Mouse (Mus musculus): Measurements from ENCODE around the gene Gpr183. TPM values are rescaled to one million over a fixed set of nuclear protein-coding genes. Genes with fewer than 3 reads are reported as not detected.

The Gpr183 gene
- total RNA-seq, 2 experiments from 2014 or later = 0.23 to 0.35 TPM

- intact Hi-C loops (cut with DNase I) = no loop called here
- DNase-seq = no peak
Observed at GRCm38 (mm10) chr14:121958751-121959537, 6.1 kb downstream of the Gpr183 start.

- no peak for DNase-seq
- intact Hi-C loops (cut with DNase I) = no loop called here
Observed at GRCm38 (mm10) chr14:121958041-121958750, 6.8 kb downstream of the Gpr183 start.

- intact Hi-C loops (cut with DNase I) = no loop called here
- no peak for DNase-seq
Observed at GRCm38 (mm10) chr14:121957176-121957871, 7.7 kb downstream of the Gpr183 start.

GRCm38 (mm10) chr14:121956291-121956690, 8.7 kb downstream of the Gpr183 start:
- intact Hi-C loops (cut with DNase I) = no loop called here
- no peak for DNase-seq

- no peak for DNase-seq
- intact Hi-C loops (cut with DNase I) = no loop called here
Observed at GRCm38 (mm10) chr14:121955176-121955795, 9.7 kb downstream of the Gpr183 start.

GRCm38 (mm10) chr14:121954608-121955007, 10.4 kb downstream of the Gpr183 start:
- intact Hi-C loops (cut with DNase I) = no loop called here
- no peak for DNase-seq

GRCm38 (mm10) chr14:121954129-121954528, 10.9 kb downstream of the Gpr183 start:
- intact Hi-C loops (cut with DNase I) = no loop called here
- no peak for DNase-seq

GRCm38 (mm10) chr14:121952046-121952400, 13.0 kb downstream of the Gpr183 start:
- intact Hi-C loops (cut with DNase I) = no loop called here
- no peak for DNase-seq

GRCm38 (mm10) chr14:121951399-121952045, 13.5 kb downstream of the Gpr183 start:
- DNase-seq = no peak
- intact Hi-C loops (cut with DNase I) = no loop called here

- intact Hi-C loops (cut with DNase I) = no loop called here
- DNase-seq = no peak
Observed at GRCm38 (mm10) chr14:121949897-121950296, 15.1 kb downstream of the Gpr183 start.

- DNase-seq = no peak
- intact Hi-C loops (cut with DNase I) = no loop called here
Observed at GRCm38 (mm10) chr14:121949436-121949835, 15.6 kb downstream of the Gpr183 start.

GRCm38 (mm10) chr14:121947966-121948365, 17.0 kb downstream of the Gpr183 start:
- DNase-seq = no peak
- intact Hi-C loops (cut with DNase I) = no loop called here

GRCm38 (mm10) chr14:121947201-121947760, 17.7 kb downstream of the Gpr183 start:
- no peak for DNase-seq
- intact Hi-C loops (cut with DNase I) = no loop called here

- no peak for DNase-seq
- intact Hi-C loops (cut with DNase I) = no loop called here
Observed at GRCm38 (mm10) chr14:121946728-121947127, 18.3 kb downstream of the Gpr183 start.

GRCm38 (mm10) chr14:121946131-121946530, 18.9 kb downstream of the Gpr183 start:
- intact Hi-C loops (cut with DNase I) = no loop called here
- no peak for DNase-seq

- DNase-seq = no peak
- intact Hi-C loops (cut with DNase I) = no loop called here
Observed at GRCm38 (mm10) chr14:121939582-121939981, 25.4 kb downstream of the Gpr183 start.

- intact Hi-C loops (cut with DNase I) = no loop called here
- no peak for DNase-seq
Observed at GRCm38 (mm10) chr14:121938256-121939191, 26.5 kb downstream of the Gpr183 start.

- intact Hi-C loops (cut with DNase I) = no loop called here
Observed at GRCm38 (mm10) chr14:121937601-121938255, 27.3 kb downstream of the Gpr183 start.

GRCm38 (mm10) chr14:121936856-121937255, 28.1 kb downstream of the Gpr183 start:
- intact Hi-C loops (cut with DNase I) = no loop called here
- no peak for DNase-seq

More at GRCm38 (mm10) chr14:121937601-121938255, 27.3 kb downstream of the Gpr183 start:
- no peak for DNase-seq

All from gastrocnemius, postnatal 36 days (tissue).